Mouse (Mus musculus): ENCODE data around the gene Acyp1. TPM values are rescaled to one million over a fixed set of nuclear protein-coding genes. Genes with fewer than 3 reads are reported as not detected.
A peak's percentile ranks its signal among the peaks of the same experiment; 100 is the strongest.

Acyp1 gene
- total RNA-seq (2022) = 10 to 100 TPM; 22.7 to 37.1 (median 30.9) TPM

DNA sequence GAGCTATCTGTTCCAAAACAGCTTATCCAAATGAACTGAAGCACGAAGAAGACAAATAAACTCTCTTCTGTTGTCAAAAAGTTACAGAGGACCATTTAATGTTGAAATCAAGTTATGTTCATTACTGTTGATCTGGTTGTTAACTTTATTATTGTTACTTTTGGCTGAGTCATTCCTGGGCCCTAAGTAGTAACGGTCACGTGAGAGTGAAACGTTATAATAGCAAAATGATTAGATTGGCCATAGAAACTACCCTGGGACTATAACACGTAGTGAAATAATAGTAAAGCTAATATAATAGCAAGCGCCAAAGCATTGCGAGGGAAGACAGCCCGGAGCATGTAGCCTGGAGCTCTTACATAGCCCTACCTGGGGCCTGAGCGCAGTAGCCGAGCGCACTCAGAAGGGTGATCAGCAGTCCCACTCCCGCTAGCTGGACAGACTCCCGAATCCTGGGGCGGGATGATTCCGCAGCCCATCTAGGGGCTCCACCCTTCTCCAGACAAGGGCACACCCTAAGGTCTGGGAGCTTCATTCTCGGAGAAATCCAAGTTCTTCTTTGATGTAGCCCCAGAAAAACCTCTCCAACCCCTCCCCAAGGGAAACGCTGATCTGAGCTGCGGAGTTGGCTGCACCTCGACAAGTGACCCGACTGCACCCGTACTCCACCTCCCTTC lies at the start of gene Acyp1:
Acyp1 (minus strand) TSS at position 630 of the 677 bp plus-strand sequence.
- no peak for DNase-seq (ENCODE audit: low spot score in 2 of 2)

DNA sequence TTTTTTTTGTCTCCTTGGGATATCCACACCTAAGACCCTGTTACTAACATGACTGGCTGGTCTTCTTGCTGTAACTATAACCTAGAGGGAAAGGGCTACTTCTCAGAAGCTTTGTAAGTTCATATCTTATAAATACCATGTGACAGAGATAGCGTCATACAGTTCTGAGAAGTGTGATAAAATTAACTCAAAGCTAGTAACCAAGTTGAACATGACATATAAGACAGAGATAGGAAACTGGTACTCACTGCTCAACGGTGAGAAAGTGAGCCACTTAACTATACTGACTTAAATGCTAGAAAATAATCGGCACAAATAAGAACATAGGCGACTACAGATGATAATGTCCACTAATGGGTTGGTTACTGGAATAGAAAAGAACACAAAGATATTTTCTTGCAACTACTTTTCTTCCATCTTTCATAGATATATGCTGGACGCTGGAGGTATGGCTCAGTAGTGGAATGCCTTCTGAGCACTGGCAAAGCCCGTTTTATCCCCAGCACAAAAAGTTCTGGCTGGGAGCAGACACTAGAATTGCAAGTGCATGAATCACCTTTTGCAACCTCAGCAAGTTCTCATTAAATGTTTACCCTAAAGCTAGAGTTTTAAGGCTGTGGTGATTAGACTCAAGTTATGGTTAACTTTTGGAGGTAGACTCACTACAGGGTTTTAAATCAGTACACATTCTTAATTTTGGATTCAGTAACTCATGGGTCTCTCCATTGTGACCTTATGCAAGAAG lies 49.5 kb upstream of the Acyp1 start:
- DNase-seq (ENCODE audit: low spot score in 2 of 2) = no peak

DNA sequence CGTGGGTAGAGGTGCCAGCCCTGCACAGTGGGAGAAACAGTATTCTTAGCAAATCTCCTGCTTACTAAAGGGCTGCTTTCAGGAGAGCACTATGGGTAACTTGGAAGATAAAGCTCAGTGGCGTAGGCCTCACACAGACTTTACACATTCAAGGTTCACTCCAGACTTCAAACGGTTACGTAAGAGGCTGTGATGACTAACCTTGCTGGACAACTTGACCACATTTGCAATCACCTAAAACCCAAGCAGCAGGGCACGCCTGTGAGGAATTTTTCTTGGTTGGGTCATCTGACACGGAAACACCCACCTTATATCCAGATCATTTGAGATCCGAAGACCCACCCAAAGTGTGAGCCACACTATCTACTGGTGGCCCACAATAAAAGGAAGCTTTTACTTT lies 41.9 kb upstream of the Acyp1 start:
- DNase-seq (ENCODE audit: low spot score in 2 of 2) = no peak

DNA sequence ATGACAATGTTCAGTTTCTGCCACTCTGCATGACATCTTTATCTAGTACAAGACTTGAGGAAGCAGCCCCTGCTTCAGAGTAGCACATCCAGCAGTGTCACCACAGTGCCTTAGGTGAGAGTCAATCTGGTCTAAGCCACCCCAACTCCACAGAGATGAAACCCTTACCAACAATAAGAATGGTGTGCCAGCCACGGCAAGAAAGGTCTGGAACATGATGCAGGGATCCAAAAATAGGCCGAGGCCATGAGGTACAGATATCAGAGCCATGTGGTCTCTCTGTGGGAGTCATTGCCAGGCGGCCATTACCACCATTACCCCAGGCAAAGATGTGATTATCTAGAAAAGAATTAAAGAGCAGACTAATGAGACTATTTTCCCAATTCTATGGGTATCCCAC lies 20.4 kb upstream of the Acyp1 start:
- no peak for DNase-seq (ENCODE audit: low spot score in 2 of 2)

DNA sequence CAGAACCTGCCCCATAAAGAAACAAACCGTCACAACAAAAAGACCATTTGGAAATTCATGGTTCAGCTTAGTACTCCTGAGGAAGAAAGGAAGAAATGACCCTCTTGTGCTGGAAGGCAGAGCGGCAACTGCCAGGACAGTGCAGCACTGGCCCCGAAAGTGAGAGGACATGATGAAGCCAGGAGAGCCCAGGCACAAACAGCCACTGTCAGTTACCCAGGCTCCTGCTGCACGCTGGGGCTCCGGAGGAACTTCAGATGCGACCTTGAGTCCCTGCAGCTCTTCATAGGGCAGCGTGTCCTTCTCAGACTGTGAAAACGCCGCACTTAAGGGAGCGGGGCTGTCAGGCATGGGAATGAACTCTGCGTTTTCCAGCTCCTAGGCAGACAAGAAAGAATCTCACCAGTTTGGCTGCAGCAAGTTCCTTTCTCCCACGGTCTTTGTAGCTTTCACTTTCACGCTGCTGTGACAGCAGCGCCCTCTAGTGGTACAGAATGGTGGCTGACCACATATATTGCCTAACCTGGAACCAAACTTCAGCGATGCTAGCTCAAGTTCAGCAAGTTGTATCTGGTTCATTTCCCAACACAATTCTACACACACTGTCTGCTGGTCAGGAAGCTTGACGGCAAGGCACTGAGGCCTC lies 17.1 kb upstream of the Acyp1 start:
- peak; percentile 69 to 92 for DNase-seq (ENCODE audit: low spot score in 2 of 2)

DNA sequence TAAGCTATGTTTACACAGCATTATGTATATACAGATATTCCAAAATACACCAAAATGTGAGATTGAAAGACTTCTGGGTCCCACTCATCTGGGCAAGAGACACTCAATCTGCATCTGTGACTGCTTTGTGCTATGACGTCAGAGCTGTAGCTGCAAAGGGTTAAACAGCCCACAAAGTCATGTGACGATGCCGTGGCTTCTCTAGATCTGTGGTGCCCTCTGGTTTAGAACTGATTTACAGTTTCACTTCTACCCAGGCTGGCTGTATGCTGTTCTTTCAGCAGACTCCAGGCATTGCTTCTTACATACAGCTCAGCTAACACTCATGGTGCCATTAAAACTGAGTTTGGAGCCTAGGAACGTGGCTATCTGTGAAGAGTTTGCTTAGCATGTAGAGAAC lies 16.5 kb upstream of the Acyp1 start:
- DNase-seq (ENCODE audit: low spot score in 2 of 2) = no peak

DNA sequence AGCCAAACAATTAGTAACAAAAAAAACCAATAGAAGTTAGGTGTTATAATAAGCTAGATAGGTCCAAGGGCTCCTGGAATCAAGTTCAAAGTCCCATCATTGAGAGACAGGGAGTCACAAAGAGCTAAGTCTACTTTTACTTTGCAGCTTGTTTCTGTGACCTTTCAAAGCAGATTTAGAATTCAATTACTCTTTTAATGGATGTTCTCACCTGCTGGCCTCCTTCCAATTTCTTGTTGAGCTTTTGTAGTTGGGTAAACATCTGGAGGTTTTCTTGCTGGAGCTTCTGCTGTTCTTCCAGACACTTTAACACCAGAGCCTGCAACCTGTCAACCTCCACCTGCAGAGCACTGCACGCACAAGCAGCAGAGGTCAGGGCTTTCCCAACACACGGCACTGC lies 15.0 kb upstream of the Acyp1 start:
- DNase-seq (ENCODE audit: low spot score in 2 of 2) = no peak

DNA sequence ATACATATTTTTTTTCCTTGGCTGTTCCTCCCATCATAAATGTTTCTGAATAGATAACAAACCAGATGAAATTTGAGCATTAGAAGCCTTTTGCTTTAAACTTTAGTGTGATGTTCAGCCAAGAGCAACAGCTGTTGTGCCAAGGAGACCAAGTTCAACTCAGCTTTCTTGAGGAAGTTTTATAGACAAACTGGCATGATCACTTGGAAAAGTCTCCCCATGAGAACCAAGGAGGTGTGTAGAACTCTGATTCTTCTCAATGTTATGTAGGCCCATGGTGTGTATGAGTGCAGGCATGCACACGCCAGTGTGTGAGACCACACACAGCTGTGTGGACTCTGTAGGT lies 10.6 kb upstream of the Acyp1 start:
- DNase-seq (ENCODE audit: low spot score in 2 of 2) = no peak

DNA sequence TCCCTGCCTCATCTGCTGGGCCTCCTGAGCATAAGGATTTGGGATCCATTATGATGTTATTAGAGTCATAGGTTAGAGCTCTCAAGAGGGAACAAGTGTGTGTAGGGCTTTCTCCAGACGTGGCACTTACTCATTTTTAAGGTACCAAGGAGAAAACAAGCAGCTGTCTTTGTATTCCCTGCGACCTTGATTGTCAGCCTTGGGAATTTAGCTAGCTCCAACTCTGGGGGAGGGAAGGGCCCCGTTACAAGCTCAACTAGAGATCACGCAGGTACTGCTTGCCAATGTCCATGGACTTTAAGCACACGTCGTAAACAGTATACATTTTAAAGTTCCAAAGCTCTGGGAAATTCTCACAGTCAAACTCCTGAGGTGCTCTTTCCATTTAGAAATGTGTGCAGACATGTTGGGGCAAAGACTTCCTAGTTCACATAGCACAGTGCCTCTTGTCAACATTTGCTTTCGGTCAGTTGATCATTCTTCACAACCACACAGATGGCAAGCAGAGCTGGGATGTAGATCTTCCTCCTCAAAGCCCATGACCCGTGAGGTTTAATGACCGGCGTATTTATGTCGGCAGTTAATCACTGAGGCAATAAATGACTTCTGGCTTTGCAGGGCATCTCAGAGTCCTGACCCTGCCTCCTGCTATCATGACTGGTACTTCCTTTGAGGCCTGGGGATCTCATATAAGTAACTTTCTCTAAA lies 10.0 kb upstream of the Acyp1 start:
- no peak for DNase-seq (ENCODE audit: low spot score in 2 of 2)

DNA sequence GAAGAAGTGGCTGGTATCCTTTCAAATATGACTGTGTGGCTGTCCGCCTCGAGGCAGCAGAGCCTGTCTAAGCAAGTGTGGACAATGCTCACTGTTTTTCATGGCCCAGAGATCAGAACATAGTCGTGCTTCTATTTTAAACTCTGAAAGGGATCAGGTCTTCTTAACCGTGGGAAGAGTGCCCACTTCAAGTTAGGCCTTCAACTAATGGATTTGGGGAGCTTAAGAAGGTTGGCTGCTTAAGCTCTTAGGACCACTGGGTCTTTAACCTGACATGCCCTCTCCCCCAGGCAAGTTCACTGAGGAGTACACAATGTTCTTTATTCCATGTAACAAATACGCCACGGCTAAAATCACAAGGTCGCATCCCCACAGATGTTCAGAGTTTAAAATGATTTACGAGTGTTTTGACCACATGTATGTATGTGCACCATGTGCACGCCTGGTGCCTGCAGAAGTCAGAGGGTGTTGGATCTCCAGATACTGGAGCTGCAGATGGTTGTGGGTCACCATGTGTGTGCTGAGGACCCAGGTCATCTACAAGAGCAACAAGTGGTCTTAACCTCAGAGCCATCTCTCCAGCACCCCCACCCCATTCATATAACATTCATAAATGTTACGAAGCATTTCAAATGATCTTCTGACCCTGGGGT lies 9.2 kb upstream of the Acyp1 start:
- DNase-seq (ENCODE audit: low spot score in 2 of 2) = no peak

DNA sequence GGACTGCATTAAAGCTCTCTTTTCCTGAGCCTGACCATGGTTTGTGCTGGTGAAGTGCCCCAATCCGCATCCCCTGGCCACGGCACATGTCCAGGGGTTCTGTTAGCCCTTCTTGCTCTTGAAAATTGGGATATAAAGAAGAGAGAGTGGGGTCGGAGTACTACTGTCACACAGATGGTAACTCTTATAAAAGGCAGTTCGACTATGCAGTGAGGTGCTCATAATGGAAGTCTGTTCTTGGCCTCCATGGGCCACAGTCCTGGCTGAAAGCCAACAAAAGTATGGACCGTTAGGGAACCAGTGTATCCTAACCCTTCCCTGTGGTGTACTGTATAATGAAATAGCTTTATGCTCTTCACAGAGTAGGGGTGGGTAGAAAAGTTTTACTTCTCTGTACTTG lies 8.7 kb upstream of the Acyp1 start:
- no peak for DNase-seq (ENCODE audit: low spot score in 2 of 2)

DNA sequence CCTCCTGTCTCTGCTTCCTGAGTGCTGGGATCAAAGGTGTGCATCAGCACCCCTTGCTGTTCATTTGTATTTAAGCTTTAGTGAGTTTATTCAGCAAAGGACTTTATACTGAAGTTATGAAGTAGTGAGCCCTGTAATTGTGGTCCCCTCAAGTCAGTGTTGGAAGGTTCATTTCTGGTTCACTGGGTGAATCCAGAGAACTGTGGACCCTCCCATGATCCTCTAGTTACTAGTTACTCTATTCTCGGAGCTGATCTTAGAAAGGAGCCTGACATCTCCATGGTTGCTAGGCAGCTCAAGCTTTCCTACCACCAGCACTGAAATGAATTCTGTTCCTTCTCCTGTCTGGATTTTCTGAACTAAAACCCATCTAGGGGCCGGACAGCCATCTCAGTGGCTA lies 7.3 kb upstream of the Acyp1 start:
- DNase-seq (ENCODE audit: low spot score in 2 of 2) = no peak

DNA sequence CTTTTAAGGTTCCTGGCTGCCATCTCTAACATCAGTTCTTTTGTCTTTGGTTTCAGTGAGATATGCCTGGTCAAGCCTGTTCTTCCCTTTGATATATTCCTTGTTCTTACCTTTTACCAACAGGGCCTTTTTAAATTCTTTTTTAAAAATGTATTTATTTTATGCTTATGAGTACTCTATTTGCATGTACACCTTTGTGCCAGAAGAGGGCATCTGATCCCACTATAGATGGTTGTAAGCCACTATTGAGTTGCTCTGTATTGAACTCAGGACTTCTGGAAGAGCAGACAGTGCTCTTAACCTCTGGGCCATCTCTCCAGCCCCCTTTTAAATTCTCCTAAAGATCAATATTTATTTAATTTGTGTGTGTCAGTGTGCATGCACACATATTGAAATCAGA lies 4.7 kb upstream of the Acyp1 start:
- no peak for DNase-seq (ENCODE audit: low spot score in 2 of 2)

DNA sequence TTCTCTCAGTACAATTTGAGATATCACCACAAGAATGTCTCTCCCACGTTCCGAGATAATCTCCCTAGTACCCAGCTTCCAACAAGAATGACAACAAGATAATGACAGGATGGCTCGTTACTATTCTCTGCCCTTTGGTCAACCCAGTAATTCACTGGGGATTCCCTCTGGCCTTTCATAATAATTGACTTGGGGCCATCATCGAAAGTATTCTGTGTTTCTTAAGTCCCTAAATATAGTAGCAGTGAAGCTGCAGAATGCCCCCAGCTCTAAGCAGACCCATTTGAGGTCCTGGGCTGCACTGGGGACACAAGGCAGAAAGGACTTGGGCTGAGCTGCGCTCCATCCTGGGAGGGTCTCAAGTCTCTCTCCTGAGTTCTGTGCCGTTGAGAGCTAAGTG lies 4.0 kb upstream of the Acyp1 start:
- DNase-seq (ENCODE audit: low spot score in 2 of 2) = no peak

DNA sequence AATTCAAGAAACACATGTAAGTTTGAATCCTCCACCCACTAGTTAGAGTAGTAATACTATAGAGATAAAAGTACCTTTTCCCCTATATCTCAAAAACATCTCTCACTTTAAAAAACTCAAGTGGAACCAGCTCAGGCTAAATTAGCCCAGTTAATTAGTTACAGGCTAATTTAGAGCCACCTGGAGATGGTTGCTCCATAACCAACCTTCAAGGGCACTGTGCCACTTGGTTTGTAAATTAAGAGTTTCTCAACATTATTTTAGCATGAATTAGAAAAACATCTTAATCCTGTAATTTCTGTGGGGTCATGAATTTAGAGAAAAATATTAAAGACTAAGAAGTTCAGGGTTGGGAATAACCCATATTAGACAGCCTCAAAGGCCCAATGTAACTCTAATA lies 3.3 kb upstream of the Acyp1 start:
- no peak for DNase-seq (ENCODE audit: low spot score in 2 of 2)

DNA sequence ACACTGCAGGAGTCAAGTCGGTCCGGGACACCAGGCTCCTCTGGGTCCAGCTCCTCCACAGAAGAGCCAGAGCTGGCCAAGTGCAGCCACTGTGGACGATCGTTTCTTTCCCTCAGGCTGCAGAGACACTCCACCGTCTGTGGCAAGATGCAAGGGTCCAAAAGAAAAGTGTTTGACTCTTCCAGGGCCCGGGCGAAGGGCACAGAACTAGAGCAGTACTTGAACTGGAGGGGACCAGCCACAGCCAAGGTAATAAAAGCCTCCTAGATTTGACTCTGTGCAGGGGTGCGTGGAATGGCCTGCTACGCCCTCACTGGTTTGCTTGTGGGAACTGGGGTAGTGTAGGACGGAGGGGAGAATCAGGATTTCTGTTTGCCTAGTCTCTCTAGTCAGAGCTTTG lies 2.4 kb upstream of the Acyp1 start:
- no peak for DNase-seq (ENCODE audit: low spot score in 2 of 2)

DNA sequence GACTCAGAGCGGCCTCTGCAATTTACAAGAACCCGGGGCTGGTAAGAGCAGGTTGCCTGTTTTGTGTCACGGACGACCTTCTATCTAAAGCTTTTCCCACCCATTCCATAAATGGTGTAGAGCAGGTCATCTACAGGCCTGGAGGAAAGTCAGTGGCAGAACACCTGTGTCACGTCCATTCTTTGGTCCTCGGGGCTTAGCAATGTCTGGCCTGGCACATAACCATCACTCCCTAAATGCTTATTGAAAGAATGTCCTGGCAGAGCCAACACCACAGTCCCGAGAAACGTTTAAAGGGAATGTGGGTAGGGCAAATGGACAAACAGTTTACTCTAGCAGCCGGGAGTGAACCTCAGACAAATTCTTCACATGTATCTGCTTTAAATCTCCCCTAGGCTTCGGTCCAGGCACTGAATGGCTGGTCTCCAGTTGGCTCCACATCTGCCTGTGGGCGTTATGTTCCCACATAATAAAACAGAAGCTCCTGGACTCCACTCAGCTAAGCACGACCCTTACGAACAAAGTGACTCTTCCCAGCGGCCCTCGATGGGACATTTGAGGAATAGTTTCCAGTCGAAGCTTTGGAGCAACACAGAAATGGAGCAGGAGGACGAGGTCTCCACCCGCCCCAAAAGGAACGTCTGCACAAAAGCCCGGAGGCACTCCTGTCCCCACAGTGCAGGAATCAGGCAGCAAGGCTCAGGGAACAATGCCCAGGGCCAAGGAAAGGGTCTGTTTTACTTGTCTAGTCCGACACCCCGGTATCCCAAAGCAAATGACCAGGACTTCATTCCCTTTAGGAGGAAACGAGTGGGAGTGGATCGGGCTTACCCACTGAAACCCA lies 1.1 kb upstream of the Acyp1 start:
- peak in 1 of 2 experiments; percentile 35 for DNase-seq (ENCODE audit: low spot score in 2 of 2)

DNA sequence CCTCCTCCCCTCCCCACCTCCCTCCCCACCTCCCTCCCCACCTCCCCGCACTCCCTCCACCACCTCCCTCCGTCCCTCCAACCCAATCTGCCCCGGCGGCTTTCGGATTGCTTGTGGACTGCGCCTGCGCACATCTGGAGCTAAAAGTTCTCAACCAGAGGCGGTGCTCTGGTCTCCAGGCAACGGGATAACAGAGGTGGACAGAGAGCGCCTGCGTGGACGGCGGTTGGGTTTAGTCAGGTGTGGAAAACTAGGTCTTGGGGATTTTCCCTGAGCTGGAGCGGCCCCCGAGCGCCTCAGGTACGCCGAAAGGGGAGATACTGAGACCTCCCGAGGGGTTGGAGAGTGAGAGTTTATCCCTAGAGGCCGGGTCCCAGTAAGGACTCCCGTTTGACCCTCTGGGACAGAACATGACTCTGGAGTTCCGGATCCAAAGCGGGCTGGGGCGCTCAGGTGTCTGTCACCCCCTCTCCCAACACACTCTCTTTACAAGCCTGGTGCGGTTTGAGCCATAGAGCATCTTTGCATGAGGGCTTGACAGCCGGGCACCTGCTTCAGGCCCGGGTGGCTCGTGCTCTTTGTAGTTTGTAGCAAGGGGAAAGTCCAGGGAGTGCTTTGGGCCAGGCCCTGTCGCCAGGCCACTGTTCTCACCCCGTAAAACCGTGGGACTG lies 383 bp upstream of the Acyp1 start, which contains the start of gene Zc2hc1c:
Zc2hc1c (plus strand) TSS at position 106 of the 671 bp plus-strand sequence.
- peak; percentile 72 to 76 for DNase-seq (ENCODE audit: low spot score in 2 of 2)

DNA sequence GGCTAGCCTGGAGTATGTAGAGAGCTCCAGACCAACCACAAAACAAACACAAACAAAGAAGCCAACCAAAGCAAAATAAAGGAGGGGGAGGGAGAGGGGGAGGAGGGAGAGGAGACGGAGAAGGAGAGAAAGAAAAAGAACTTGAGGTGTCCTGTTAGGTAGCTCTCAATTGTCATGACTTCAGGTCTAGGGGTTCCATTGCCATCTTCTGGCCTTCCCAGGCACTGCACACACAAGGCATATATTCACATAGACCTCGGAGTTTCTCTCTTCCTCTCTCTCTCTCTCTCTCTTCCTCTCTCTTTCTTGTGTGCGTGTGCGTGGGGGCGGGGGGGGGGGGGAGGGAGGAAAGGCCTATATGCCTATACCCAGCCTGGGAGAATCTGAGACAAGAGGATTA lies 1.3 kb downstream of the Acyp1 start:
- DNase-seq (ENCODE audit: low spot score in 2 of 2) = no peak

DNA sequence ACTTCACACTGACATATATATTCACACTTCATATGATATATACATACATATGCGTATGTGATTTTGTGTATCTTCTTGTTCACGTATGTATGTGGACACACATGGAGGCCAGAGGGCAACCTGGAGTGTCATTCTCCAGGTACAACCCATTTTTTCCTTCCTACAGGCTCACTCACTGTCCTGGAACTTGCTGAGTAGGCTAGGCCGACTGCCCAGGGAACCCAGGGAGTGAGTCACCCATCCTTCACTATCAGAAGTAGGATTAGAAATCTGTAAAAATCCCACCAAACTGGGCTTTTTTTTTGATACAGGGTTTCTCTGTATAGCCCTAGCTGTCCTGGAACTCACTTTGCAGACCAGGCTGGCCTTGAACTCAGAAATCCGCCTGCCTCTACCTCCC lies 3.2 kb downstream of the Acyp1 start:
- DNase-seq (ENCODE audit: low spot score in 2 of 2) = no peak
